Mouse (Mus musculus): ENCODE measurements around the gene Pgm1. TPM values are rescaled to one million over a fixed set of nuclear protein-coding genes. Genes with fewer than 3 reads are reported as not detected.

Pgm1 gene
- polyA plus RNA-seq, 1 experiment from 2014 or later: 40.8 TPM

DNA sequence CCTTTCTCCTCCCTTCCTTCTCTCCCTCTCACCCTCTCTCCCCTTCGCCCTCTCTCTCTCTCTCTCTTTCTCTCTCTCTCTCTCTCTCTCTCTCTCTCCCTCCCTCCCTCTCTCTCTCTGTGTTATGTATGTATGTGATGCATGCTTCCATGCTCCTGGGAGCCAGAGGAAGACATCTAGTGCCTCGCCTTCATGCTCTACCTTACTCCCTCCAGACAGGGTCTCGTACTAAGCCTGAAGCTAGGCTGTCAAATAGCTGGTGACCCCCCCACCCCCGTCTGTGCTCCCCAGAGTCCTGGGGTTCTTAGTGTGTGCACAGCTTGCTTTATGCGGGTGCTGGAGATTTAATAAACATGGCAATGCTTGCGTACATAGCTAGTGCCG lies 55.1 kb downstream of the Pgm1 start:
- no peak for ATAC-seq (ENCODE audit: insufficient number of reproducible peaks, insufficient read depth, low FRiP score, low TSS enrichment, low read depth)
- Histone ChIP-seq H3K27ac (no peak overlapping the region), H3K4me2 (no peak overlapping the region), H3K9me3 (no peaks in the 10 kb centered on the region), H3K36me3 (no peaks in the 10 kb centered on the region; the same call in 1 of the 2 replicates), H3K4me1 (0 out of 2 replicates have a peak, but pooled peaks cover 2% of the 10 kb centered on the region), H3K27me3 (no peaks in the 10 kb centered on the region), H3K9ac (no peak overlapping the region), H3K4me3 (no peak overlapping the region)
- WGBS: 82% methylated on average over 7 of the region's 7 CpGs

DNA sequence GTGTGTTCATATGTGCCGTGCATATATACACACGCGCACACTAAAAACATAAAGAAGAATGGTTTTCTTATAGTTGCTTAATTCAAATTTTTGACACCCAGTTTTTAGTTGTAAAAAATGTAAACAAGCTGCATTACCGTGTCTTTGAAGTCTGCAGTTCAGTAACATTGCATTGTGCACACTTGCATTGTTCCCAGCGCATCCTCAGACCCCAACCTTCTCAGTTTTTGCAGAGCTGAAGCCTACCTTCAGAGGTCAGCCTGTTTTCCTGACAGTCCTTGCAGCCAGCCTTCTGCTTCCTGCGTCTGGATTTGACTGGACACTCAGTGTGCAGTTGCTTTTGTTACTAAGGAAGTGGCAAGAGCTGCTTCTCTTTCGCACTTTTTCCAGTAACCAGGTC lies 55.9 kb downstream of the Pgm1 start:
- H3K36me3 ChIP-seq: no peaks in the 10 kb centered on the region; the same call in 1 of the 2 replicates
- WGBS: 79% methylated on average over 7 of the region's 7 CpGs
- no peak overlapping the region for H3K9ac ChIP-seq
- H3K27me3 ChIP-seq: no peaks in the 10 kb centered on the region
- no peak overlapping the region for H3K4me2 ChIP-seq
- no peak overlapping the region for H3K27ac ChIP-seq
- H3K9me3 ChIP-seq: no peaks in the 10 kb centered on the region
- 0 out of 2 replicates have a peak, but pooled peaks cover 2% of the 10 kb centered on the region for H3K4me1 ChIP-seq
- ATAC-seq (ENCODE audit: insufficient number of reproducible peaks, insufficient read depth, low FRiP score, low TSS enrichment, low read depth): no peak
- H3K4me3 ChIP-seq: no peak overlapping the region

DNA sequence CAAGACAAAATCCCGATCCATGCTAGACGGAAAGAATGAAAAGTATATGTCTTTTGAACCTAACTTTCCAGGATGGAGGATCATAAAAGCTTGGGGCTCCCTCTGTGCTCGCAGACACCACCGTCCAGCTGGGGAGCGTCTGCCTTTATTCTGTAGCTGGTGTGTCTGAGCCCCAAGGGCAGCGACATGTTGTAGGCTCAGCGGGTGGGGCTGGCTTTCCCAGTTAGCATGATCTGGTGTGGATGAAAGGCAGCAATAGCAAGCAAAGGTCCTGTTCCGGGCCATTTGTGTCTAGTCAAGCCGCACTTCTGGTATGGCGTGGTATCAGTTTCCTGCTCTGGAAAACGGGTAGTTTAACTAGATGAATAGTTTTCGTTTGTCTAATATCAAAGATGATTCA lies 56.4 kb downstream of the Pgm1 start:
- no peak for ATAC-seq (ENCODE audit: insufficient number of reproducible peaks, insufficient read depth, low FRiP score, low TSS enrichment, low read depth)
- no peak overlapping the region for H3K4me2 ChIP-seq
- no peak overlapping the region for H3K4me3 ChIP-seq
- WGBS: 65% methylated on average over 12 of the region's 12 CpGs
- H3K9ac ChIP-seq: no peak overlapping the region
- no peak overlapping the region for H3K27ac ChIP-seq
- H3K27me3 ChIP-seq: no peaks in the 10 kb centered on the region
- H3K4me1 ChIP-seq: 0 out of 2 replicates have a peak, but pooled peaks cover 2% of the 10 kb centered on the region
- H3K9me3 ChIP-seq: no peaks in the 10 kb centered on the region
- H3K36me3 ChIP-seq: no peaks in the 10 kb centered on the region; the same call in 1 of the 2 replicates

DNA sequence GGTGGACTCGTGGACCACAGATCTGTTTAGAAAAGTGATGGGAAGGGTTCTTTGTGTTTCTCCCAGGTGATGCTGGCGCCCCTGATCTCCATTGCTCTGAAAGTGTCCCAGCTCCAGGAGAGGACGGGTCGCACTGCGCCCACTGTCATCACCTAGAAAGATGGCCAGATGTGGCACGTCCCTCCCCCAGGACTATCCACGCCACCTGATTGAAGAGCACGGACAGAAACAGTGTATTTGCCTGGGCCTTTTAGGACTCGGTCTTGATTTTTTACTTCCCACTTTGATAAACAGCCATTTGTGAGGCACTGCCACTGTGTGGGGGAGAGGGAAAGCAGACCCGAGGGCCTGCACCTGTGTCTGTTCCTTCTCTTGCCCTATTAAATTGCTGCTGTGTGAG lies 57.4 kb downstream of the Pgm1 start:
- Histone ChIP-seq H3K27me3 (no peaks in the 10 kb centered on the region), H3K9ac (no peak overlapping the region), H3K4me1 (0 out of 2 replicates have a peak, but pooled peaks cover 1% of the 10 kb centered on the region), H3K4me3 (no peak overlapping the region), H3K27ac (no peak overlapping the region), H3K4me2 (no peak overlapping the region), H3K36me3 (no peaks in the 10 kb centered on the region; the same call in 1 of the 2 replicates), H3K9me3 (no peaks in the 10 kb centered on the region)
- WGBS: 79% methylated on average over 10 of the region's 10 CpGs
- ATAC-seq (ENCODE audit: insufficient number of reproducible peaks, insufficient read depth, low FRiP score, low TSS enrichment, low read depth): no peak

DNA sequence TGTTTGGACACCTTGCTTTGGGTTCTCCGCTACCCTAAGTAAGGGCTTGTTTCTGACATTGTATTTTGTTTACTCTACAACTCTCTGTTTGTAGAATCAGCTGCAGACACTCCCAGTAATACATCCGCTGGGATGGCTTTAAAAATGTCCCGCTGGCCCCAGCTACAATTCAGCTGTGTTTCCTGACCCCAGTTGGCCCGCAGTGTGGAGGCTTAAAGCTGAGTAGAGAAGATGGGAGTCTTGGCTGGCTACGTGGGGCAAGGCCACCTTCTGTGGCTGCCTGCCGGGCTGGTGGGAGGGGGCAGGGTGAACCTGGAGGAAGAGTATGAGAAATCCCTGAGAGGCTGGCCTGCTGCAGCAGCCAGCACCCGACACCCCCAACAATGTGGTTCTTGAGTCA lies 59.6 kb downstream of the Pgm1 start:
- no peaks in the 10 kb centered on the region for H3K27me3 ChIP-seq
- H3K27ac ChIP-seq: no peak overlapping the region
- H3K9ac ChIP-seq: no peak overlapping the region
- H3K9me3 ChIP-seq: no peaks in the 10 kb centered on the region
- no peaks in the 10 kb centered on the region; the same call in 1 of the 2 replicates for H3K36me3 ChIP-seq
- H3K4me1 ChIP-seq: no peaks in the 10 kb centered on the region
- 76% methylated on average over 7 of the region's 7 CpGs for WGBS
- ATAC-seq (ENCODE audit: insufficient number of reproducible peaks, insufficient read depth, low FRiP score, low TSS enrichment, low read depth): no peak
- no peak overlapping the region for H3K4me3 ChIP-seq
- no peak overlapping the region for H3K4me2 ChIP-seq

DNA sequence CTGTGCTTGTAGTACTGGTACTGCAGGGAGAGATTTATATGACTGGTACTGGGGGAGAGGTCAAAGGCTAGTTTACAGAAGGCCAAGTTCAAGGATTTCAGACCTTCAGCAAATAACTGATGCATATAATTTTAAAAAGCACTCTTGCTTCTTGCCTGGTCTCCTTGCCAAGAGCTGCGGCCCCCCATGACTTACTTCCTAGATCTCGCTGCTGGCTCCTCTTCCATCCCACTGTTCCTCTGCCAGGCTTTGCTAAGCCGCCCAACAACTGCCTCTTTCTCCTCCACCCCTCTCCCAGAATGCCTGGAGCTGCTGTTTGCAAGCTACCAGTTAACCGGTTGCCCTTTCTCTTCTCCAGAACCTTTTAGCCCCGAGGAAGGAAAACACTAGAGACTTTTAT lies 71.8 kb downstream of the Pgm1 start:
- no peaks in the 10 kb centered on the region for H3K27me3 ChIP-seq
- H3K36me3 ChIP-seq: no peaks in the 10 kb centered on the region
- 64% methylated on average over 5 of the region's 5 CpGs for WGBS
- ATAC-seq (ENCODE audit: insufficient number of reproducible peaks, insufficient read depth, low FRiP score, low TSS enrichment, low read depth): no peak
- H3K9me3 ChIP-seq: no peaks in the 10 kb centered on the region
- H3K4me2 ChIP-seq: no peak overlapping the region
- no peak overlapping the region for H3K27ac ChIP-seq
- no peak overlapping the region for H3K4me3 ChIP-seq
- no peak overlapping the region for H3K9ac ChIP-seq
- no peaks in the 10 kb centered on the region for H3K4me1 ChIP-seq

DNA sequence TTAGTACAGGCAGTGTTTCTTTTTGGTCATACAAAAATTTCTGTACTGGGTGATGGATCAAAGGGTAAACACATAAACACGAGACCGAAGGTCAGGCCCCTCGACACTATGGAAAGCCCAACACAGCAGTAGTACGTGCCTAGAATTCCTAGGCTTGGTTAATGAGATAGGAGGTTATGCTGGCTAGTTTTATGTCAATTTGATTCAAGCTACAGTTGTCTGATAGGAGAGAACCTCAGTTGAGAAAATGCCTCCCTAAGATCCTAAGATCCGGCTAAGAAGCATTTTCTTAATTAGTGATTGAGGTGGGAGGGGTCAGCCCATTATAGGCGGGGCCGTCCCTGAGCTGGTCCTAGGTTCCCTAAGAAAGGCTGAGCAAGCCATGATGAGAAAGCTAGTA lies 72.6 kb downstream of the Pgm1 start:
- ATAC-seq (ENCODE audit: insufficient number of reproducible peaks, insufficient read depth, low FRiP score, low TSS enrichment, low read depth): no peak
- Histone ChIP-seq H3K4me3 (no peak overlapping the region), H3K9me3 (no peaks in the 10 kb centered on the region), H3K27me3 (no peaks in the 10 kb centered on the region), H3K9ac (no peak overlapping the region), H3K27ac (no peak overlapping the region), H3K36me3 (no peaks in the 10 kb centered on the region), H3K4me2 (no peak overlapping the region), H3K4me1 (no peaks in the 10 kb centered on the region)
- WGBS: 70% methylated on average over 7 of the region's 7 CpGs

DNA sequence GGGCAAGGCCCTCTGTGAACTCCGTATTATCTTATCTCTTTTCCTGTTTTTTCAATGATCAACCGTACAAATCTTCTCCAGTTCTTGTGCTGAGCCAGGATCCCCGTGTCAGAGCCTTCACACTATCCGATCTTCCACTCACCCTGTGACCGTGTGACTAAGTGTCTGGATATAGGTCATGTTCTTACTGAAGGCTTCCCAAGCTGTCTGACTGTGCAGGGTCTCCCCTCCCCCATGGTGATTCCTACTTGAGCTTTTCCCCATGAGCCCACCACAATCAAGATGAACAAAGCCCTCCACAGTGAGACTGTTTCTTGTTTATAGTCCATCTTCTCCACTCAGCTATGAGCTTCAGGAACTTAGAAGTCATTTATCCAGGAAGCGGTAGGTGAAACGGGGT lies 78.5 kb downstream of the Pgm1 start:
- 80% methylated on average over 7 of the region's 7 CpGs for WGBS
- H3K27me3 ChIP-seq: no peaks in the 10 kb centered on the region

DNA sequence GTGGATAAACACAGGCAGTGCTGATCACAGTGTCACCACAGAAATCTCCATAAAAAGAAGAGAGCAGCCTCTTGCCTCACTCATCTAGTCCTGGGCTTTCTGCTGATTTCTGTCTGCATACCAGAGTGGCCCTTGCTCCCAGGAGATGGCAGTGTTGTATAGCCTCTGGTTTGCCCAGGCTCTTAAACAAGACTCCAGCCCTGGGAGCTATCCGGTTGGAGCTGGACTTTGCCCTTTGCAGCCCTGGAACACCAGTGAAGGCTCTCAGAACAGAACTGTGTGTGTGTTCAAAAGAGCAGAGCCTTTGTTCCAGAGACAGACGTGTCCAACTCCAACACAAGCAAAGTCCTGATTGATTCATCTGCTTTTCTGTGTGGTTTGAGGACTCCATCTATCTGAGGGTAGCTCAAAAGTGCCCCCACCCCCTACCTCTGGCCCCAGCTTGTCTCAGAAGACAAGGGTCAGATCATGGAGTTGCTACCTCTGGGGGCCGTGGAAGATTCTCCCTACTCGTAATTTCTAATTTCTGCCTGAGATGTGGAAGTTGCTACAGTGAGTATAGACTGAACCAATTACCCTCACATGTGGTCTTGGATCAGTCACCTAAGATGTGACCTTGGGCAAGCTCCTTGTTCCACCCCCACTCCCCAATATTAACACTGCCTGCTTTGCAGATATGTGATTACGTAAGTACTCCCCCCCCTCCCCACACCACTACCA lies 79.3 kb downstream of the Pgm1 start:
- Histone ChIP-seq H3K9me3 (no peaks in the 10 kb centered on the region), H3K36me3 (no peaks in the 10 kb centered on the region)
- 0 out of 2 replicates have a peak, but pooled peaks have one; percentile 26 for ATAC-seq (ENCODE audit: insufficient number of reproducible peaks, insufficient read depth, low FRiP score, low TSS enrichment, low read depth)

More for the DNA sequence above, 78.5 kb downstream of the Pgm1 start:
- H3K36me3 ChIP-seq: no peaks in the 10 kb centered on the region
- peaks cover 15% of the 10 kb centered on the region for H3K4me1 ChIP-seq
- H3K9me3 ChIP-seq: no peaks in the 10 kb centered on the region
- H3K4me2 ChIP-seq: no peak overlapping the region
- no peak for ATAC-seq (ENCODE audit: insufficient number of reproducible peaks, insufficient read depth, low FRiP score, low TSS enrichment, low read depth)
- H3K4me3 ChIP-seq: no peak overlapping the region
- H3K9ac ChIP-seq: no peak overlapping the region
- no peak overlapping the region for H3K27ac ChIP-seq

DNA sequence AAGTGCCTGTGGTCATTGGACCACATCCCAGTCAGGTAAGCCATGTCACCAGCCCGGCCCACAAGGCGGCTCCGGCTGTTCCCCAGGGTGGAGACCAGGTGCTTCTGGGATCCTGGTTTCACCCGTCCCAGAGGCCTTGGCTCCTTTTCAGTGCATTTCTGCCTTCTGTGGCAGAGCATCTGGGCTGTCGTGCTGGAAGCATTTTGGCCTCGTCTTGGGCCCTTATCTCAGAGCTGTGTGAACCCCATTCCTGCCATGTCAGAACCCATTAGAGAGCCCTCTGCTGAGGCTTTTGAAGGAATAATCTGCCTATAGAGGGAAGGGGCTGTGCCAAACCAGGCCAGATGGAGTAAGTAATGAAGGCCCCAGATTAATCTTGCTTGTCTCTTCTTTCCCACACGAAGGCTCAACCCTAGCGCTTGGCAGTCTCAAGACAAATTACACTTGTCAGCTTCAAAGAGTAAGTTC lies 80.0 kb downstream of the Pgm1 start:
- Histone ChIP-seq H3K9ac (no peak overlapping the region), H3K27ac (peak overlapping the region; percentile 55; the same call in 1 of the 2 replicates), H3K9me3 (no peaks in the 10 kb centered on the region), H3K4me1 (peaks cover 15% of the 10 kb centered on the region), H3K4me3 (no peak overlapping the region), H3K36me3 (no peaks in the 10 kb centered on the region), H3K27me3 (no peaks in the 10 kb centered on the region), H3K4me2 (no peak overlapping the region)
- ATAC-seq (ENCODE audit: insufficient number of reproducible peaks, insufficient read depth, low FRiP score, low TSS enrichment, low read depth): no peak
- WGBS: 41% methylated on average over 8 of the region's 8 CpGs

More for the DNA sequence above, 79.3 kb downstream of the Pgm1 start:
- 39% methylated on average over 5 of the region's 5 CpGs for WGBS
- H3K4me2 ChIP-seq: no peak overlapping the region
- H3K4me3 ChIP-seq: no peak overlapping the region
- no peaks in the 10 kb centered on the region for H3K27me3 ChIP-seq
- H3K4me1 ChIP-seq: peaks cover 15% of the 10 kb centered on the region
- H3K27ac ChIP-seq: no peak overlapping the region
- H3K9ac ChIP-seq: no peak overlapping the region

DNA sequence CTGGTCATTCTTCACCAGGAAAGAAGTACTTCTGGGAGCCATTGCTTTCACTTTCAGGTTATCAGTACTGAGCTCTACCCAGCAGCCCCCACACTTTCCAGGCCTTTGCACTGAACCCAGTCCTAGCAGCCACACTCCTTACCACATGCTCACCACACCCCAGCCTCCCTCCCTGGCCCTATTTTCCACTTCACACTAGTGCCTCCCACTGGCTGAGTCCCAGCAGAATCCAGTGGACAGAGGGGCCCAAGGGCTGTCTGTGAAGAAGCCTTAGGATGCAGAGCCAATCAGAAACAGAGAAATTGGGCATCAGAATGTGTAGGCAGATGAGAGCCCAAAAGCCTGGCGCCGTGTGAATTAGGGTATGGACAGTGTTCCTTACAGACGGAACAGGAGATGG lies 81.7 kb downstream of the Pgm1 start:
- 83% methylated on average over 3 of the region's 3 CpGs for WGBS
- H3K27ac ChIP-seq: no peak overlapping the region
- ATAC-seq (ENCODE audit: insufficient number of reproducible peaks, insufficient read depth, low FRiP score, low TSS enrichment, low read depth): no peak

DNA sequence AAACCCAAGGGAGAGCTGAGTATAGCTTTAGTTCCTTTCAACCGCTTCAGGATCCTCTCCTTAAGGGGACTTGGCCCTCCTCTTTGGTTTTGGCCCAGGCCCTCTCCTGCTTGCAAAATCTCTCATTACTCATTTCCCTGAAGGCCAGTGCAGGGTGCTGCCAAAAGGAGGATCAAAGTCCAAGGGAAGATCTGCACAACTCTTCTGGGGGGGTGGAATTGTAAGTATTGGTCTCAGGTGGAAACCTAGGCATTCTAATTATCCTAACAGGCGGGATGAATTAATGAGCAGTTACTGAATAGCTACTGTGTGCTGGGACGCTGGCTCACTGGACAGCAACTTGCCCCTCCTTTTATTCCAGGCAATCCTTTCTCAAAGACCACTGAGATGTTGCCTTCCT lies 82.3 kb downstream of the Pgm1 start:
- no peak for ATAC-seq (ENCODE audit: insufficient number of reproducible peaks, insufficient read depth, low FRiP score, low TSS enrichment, low read depth)
- 61% methylated on average over 3 of the region's 3 CpGs for WGBS
- no peaks in the 10 kb centered on the region for H3K36me3 ChIP-seq

More for the DNA sequence above, 81.7 kb downstream of the Pgm1 start:
- no peak overlapping the region for H3K4me2 ChIP-seq
- H3K4me1 ChIP-seq: peaks cover 15% of the 10 kb centered on the region
- no peaks in the 10 kb centered on the region for H3K9me3 ChIP-seq
- no peaks in the 10 kb centered on the region for H3K27me3 ChIP-seq
- no peak overlapping the region for H3K9ac ChIP-seq
- H3K36me3 ChIP-seq: no peaks in the 10 kb centered on the region
- no peak overlapping the region for H3K4me3 ChIP-seq

More for the DNA sequence above, 82.3 kb downstream of the Pgm1 start:
- Histone ChIP-seq H3K9ac (no peak overlapping the region), H3K27ac (no peak overlapping the region), H3K4me3 (no peak overlapping the region), H3K27me3 (no peaks in the 10 kb centered on the region), H3K4me2 (no peak overlapping the region), H3K4me1 (peaks cover 15% of the 10 kb centered on the region), H3K9me3 (no peaks in the 10 kb centered on the region)
